Mouse (Mus musculus) lung, adult 18-20 months (tissue): ENCODE measurements around the gene Marcksl1.

Experiments
- DNase-seq, 2 experiments: peaks; one replicate each; pipeline ENCODE4 v3.0.0; 2022; ENCODE audit warnings: mixed read lengths in 2 of 2

The Marcksl1 gene

GRCm38 (mm10) chr4:129558321-129558955 lies 45.1 kb downstream of the Marcksl1 start:
- DNase-seq: no peak

GRCm38 (mm10) chr4:129561184-129561583 lies 47.8 kb downstream of the Marcksl1 start:
- DNase-seq: no peak

- DNase-seq: no peak
These were observed 50.3 kb downstream of the Marcksl1 start for GRCm38 (mm10) chr4:129563718-129564117.

- no peak for DNase-seq
These were observed 51.8 kb downstream of the Marcksl1 start for GRCm38 (mm10) chr4:129565139-129565538.
